Mouse (Mus musculus) liver, adult 2 months (tissue): ENCODE results near the gene Prim1.

ENCODE experiments used
- CTCF ChIP-seq: fragments of 200-500 bp; IDR thresholded peaks from 2 replicates; pipeline ENCODE4 v1.5.1; 2011; ENCODE audit warnings: low read depth, low read length, control low read depth
- POLR2A ChIP-seq: fragments of 200-500 bp; IDR thresholded peaks from 2 replicates; pipeline ENCODE4 v1.6.1; 2011; ENCODE audit warnings: low read length, control low read depth; ENCODE audit not compliant: insufficient read depth; ENCODE audit errors: extremely low read depth

- TF ChIP-seq CTCF (no peak), POLR2A (no peak)
These were observed 10.1 kb upstream of the Prim1 start for GRCm38 (mm10) chr10:128004918-128005317.
